Mouse (Mus musculus) lung, embryonic 14.5 days (tissue): Measurements from ENCODE around the gene Gja3. TPM values are rescaled to one million over a fixed set of nuclear protein-coding genes. Genes with fewer than 3 reads are reported as not detected.
"Not testable (repeated sequence)": the region's sequence is repeated elsewhere in the genome, so short reads cannot be mapped to it uniquely, and the experiment has no call there.

Experiments
- ATAC-seq: fragments of 200-750 bp; cut with Nextera tagmentation; 2 replicates; pipeline ENCODE4 v1.8.0; 2017; ENCODE audit warnings: mild to moderate bottlenecking, moderate TSS enrichment, moderate library complexity; ENCODE audit not compliant: insufficient read depth
- DNase-seq: peaks from one replicate; pipeline ENCODE4 v3.0.0-alpha.2; 2015
- H3K27ac ChIP-seq: fragments of 300-500 bp; sonication (generic); 2 replicates; pipeline ENCODE4 v1.5.1; 2014; ENCODE audit warnings: low read depth, mild to moderate bottlenecking, moderate library complexity
- H3K27me3 ChIP-seq: fragments of 300-500 bp; sonication (generic); 2 replicates; pipeline ENCODE4 v1.6.1; 2014; ENCODE audit warnings: low read length, control low read depth; ENCODE audit not compliant: insufficient read depth
- H3K36me3 ChIP-seq: fragments of 300-500 bp; sonication (generic); 2 replicates; pipeline ENCODE4 v1.6.1; 2014; ENCODE audit warnings: control low read depth; ENCODE audit not compliant: insufficient read depth
- H3K4me1 ChIP-seq: fragments of 300-500 bp; sonication (generic); 2 replicates; pipeline ENCODE4 v1.6.1; 2014; ENCODE audit warnings: antibody characterized with exemption, control low read depth; ENCODE audit not compliant: insufficient read depth
- H3K4me2 ChIP-seq: fragments of 300-500 bp; sonication (generic); 2 replicates; pipeline ENCODE4 v1.6.1; 2014; ENCODE audit warnings: mild to moderate bottlenecking
- H3K4me3 ChIP-seq: fragments of 300-500 bp; sonication (generic); 2 replicates; pipeline ENCODE4 v1.5.1; 2014; ENCODE audit warnings: low read depth, low read length
- H3K9ac ChIP-seq: fragments of 300-500 bp; sonication (generic); 2 replicates; pipeline ENCODE4 v1.6.1; 2014
- H3K9me3 ChIP-seq: fragments of 300-500 bp; sonication (generic); 2 replicates; pipeline ENCODE4 v1.6.1; 2016; ENCODE audit warnings: low read depth, low read length, control low read depth
- CTCF ChIP-seq: IDR thresholded peaks from 2 replicates; pipeline ENCODE4 v1.5.1; 2016; ENCODE audit warnings: antibody characterized with exemption, low read depth
- WGBS: fragments of 180-500 bp; shearing (Covaris S2); extraction: QIAGEN DNeasy Blood & Tissue Kit; methylation state at CpG from one replicate; pipeline ENCODE4 v1.1.7; 2014; 5-methylcytosine and 5-hydroxymethylcytosine counted together
- polyA plus RNA-seq: library from polyadenylated mRNA; unstranded; fragments of >200 nt; fragmentation: Nextera tagmentation; extraction: Ambion mirVana; gene quantifications from 2 replicates; pipeline ENCODE4 v1.2.1, GENCODE M21; 2014

Gja3 gene
- polyA plus RNA-seq, 1 experiment from 2014 or later, result 0.95 TPM

DNA sequence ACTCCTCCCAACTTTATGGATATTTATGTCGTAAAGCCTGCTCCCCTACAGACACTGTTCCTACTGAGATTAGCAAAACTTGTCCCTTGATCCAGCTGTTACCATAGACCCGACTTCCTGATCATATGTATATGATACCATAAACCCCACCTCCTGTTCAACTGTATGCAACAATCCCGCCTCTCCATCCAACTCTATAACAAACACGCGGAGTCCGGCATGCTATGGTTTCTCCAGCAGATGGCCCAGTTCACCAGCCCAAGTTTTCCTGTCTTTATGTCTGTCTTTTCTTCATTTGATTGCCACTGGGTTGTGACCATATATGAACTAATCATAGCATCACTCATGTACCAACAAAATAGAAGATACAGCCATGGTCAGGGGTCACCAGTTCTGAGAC lies 17.6 kb upstream of the Gja3 start:
- Histone ChIP-seq H3K4me3 (no peak overlapping the region), H3K36me3 (no peaks in the 10 kb centered on the region), H3K4me2 (no peak overlapping the region), H3K9ac (no peak overlapping the region), H3K4me1 (no peaks in the 10 kb centered on the region), H3K27me3 (no peaks in the 10 kb centered on the region), H3K9me3 (no peaks in the 10 kb centered on the region), H3K27ac (no peak overlapping the region)
- ATAC-seq, result no peak
- WGBS, result 79% methylated on average over 6 of the region's 6 CpGs
- DNase-seq, result no peak
- TF ChIP-seq CTCF, result no peak

DNA sequence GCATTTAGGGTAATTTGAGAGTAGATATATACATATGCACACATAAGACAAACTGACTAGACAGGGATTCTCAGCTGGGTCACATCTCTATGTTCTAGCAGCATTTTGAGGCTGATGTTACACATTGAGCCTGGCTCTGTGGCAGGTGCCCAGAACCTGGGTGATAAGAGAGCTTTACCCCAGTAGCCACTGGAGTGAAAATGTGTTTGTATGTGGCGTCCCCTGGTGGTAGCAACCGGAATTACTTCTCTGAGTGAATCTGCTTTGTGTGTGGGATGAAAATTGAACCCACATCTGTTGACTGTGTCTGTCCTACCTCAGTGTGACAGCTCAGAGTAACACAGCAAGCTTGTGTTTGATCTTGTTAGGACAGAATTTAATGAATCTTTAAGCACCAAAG lies 12.0 kb upstream of the Gja3 start:
- not testable (repeated sequence) for ATAC-seq, H3K9ac ChIP-seq, H3K27ac ChIP-seq, H3K4me2 ChIP-seq, H3K4me3 ChIP-seq, H3K9me3 ChIP-seq, H3K36me3 ChIP-seq, H3K27me3 ChIP-seq, H3K4me1 ChIP-seq
- TF ChIP-seq CTCF, result peak; percentile 77
- 0% methylated on average over 2 of the region's 2 CpGs for WGBS
- DNase-seq, result peak; percentile 60

DNA sequence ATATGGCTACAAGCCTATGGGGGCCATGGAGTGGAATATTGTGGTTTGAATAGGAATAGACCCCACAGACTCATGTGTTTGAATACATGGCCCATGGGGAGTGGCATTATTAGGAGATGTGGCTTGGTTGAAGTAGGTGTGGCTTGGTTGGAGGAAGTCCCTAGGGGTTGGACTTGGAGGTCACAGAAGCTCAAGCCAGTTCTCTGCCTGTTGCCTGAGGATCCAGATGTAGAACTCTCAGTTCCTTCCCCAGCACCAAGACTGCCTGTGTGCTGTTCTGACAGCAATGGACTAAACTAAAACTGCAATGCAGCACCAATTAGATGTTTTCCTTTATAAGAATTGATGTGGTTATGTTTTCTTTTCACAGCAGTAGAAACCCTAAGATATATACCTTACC lies 8.2 kb upstream of the Gja3 start:
- H3K27me3 ChIP-seq, result no peaks in the 10 kb centered on the region
- H3K9me3 ChIP-seq, result no peaks in the 10 kb centered on the region
- H3K36me3 ChIP-seq, result no peaks in the 10 kb centered on the region
- H3K4me1 ChIP-seq, result no peaks in the 10 kb centered on the region
- no peak overlapping the region for H3K27ac ChIP-seq
- TF ChIP-seq CTCF, result no peak
- no peak overlapping the region for H3K9ac ChIP-seq
- DNase-seq (no peak), ATAC-seq (no peak)
- H3K4me3 ChIP-seq, result no peak overlapping the region
- H3K4me2 ChIP-seq, result no peak overlapping the region

DNA sequence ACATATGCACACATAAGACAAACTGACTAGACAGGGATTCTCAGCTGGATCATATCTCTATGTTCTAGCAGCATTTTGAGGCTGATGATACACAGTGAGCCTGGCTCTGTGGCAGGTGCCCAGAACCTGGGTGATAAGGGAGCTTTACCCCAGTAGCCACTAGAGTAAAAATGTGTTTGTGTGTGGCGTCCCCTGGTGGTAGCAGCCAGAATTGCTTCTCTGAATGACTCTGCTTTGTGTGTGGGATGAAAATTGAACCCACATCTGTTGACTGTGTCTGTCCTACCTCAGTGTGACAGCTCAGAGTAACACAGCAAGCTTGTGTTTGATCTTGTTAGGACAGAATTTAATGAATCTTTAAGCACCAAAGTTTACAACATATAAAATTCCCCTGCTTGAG lies 2.2 kb upstream of the Gja3 start:
- peaks cover 44% of the 10 kb centered on the region for H3K27me3 ChIP-seq
- 0 out of 2 replicates have a peak, but pooled peaks have one; percentile 33 for ATAC-seq
- not testable (repeated sequence) for H3K4me3 ChIP-seq, H3K4me1 ChIP-seq, H3K9me3 ChIP-seq, H3K27ac ChIP-seq, H3K36me3 ChIP-seq, H3K4me2 ChIP-seq, H3K9ac ChIP-seq
- DNase-seq, result peak; percentile 79
- peak; percentile 88 for TF ChIP-seq CTCF
- WGBS, result 0% methylated on average over 1 of the region's 1 CpGs

DNA sequence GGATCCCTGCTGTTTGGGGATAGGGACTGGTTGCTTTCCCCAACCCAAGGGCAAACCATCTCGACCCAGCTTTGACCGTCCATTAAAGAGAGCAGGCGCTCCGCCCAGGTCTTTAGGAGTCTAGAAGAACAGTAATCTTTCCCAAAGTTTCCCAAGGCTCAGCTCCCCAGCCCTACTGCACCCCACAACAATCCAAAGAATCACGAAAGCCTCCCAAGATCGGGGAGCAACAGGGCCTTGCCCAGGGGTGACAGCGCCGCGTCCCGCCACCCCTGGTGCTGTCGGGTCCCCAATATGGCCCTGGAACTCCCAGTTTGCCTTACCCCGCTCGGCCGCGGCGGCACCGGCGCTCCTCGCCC lies 717 bp downstream of the Gja3 start:
- Histone ChIP-seq H3K4me3 (peak overlapping the region; percentile 52), H3K27ac (no peak overlapping the region), H3K4me1 (peaks cover 3% of the 10 kb centered on the region; the same call in 1 of the 2 replicates), H3K9ac (peak overlapping the region; percentile 39), H3K36me3 (no peaks in the 10 kb centered on the region), H3K9me3 (no peaks in the 10 kb centered on the region), H3K27me3 (peaks cover 44% of the 10 kb centered on the region), H3K4me2 (peak overlapping the region; percentile 88)
- ATAC-seq, result no peak; the same call in 1 of the 2 replicates
- no peak for TF ChIP-seq CTCF
- 3% methylated on average over 19 of the region's 19 CpGs for WGBS
- no peak for DNase-seq

DNA sequence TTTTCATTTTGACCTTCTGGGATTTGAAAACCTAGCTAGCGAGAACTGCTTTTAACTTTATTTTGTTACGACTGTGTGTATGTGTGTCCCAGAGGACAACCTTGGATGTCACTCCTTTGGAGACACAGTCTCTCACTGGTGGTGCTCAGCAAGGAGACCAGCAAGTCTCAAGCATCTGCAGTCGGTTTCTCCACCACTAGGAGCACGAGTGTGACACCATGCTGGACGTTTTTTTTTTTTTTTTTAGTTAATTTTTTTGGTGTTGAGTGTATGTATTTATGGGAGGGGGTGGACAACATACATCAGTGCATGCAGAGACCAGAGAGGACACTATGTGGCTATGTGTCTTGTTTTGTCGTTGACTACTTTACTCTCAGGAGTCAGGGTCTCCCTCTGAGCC lies 5.2 kb downstream of the Gja3 start:
- no peak for ATAC-seq
- no peak overlapping the region for H3K9ac ChIP-seq
- no peaks in the 10 kb centered on the region for H3K36me3 ChIP-seq
- DNase-seq, result no peak
- H3K9me3 ChIP-seq, result no peaks in the 10 kb centered on the region
- H3K4me2 ChIP-seq, result no peak overlapping the region
- 61% methylated on average over 6 of the region's 6 CpGs for WGBS
- no peak overlapping the region for H3K4me3 ChIP-seq
- H3K27me3 ChIP-seq, result peaks cover 25% of the 10 kb centered on the region
- no peak for TF ChIP-seq CTCF
- H3K27ac ChIP-seq, result no peak overlapping the region
- peaks cover 3% of the 10 kb centered on the region; the same call in 1 of the 2 replicates for H3K4me1 ChIP-seq

DNA sequence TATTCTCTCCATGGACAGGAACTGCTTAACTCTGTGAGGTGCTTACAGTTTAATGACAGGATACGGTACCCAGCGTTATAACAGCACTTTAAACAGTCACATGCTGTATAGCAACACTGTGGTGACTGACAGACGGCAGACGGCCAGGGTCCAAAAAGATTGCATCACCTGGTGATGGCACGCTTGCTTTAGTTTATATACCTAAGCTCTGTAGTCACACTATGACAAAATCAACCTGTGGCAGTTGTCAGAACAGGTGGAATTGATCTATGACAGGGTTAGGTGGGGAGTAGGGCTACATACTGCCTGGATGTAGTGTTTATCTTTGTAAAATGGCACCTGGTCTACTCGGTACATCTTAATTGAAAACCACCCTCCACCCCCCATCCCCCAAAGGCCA lies 14.0 kb downstream of the Gja3 start:
- H3K4me1 ChIP-seq, result no peaks in the 10 kb centered on the region
- no peak for ATAC-seq
- no peak overlapping the region for H3K4me3 ChIP-seq
- H3K9me3 ChIP-seq, result no peaks in the 10 kb centered on the region
- no peak for DNase-seq
- H3K9ac ChIP-seq, result no peak overlapping the region
- H3K36me3 ChIP-seq, result no peaks in the 10 kb centered on the region
- no peak for TF ChIP-seq CTCF
- no peak overlapping the region for H3K27ac ChIP-seq
- WGBS, result 59% methylated on average over 6 of the region's 6 CpGs
- no peaks in the 10 kb centered on the region for H3K27me3 ChIP-seq
- no peak overlapping the region for H3K4me2 ChIP-seq

DNA sequence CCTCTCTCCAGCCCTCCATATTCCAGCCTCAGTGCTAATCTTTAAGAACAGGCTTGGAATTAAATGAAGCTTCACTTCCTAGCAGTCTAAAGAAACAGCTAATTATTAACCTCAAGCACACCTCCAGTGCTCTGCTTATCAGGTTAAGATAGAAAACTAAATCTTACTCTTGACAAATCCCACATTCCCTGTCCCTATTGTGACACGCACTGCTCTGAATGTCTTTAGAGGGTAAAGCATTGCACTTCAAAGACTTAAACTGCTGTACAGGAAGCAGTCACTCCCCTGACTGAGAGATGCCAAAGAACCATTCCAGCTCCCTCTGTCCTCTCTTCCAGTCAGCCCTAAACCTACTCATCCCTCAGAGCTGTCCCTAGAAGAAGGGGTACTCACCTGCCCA lies 16.5 kb downstream of the Gja3 start:
- DNase-seq (peak; percentile 28), ATAC-seq (no peak)
- 39% methylated on average over 1 of the region's 1 CpGs for WGBS

More for the DNA sequence above, 16.5 kb downstream of the Gja3 start:
- H3K9me3 ChIP-seq, result no peaks in the 10 kb centered on the region
- no peak overlapping the region for H3K9ac ChIP-seq
- no peak for TF ChIP-seq CTCF
- no peaks in the 10 kb centered on the region for H3K27me3 ChIP-seq
- no peaks in the 10 kb centered on the region for H3K4me1 ChIP-seq
- no peak overlapping the region for H3K4me2 ChIP-seq
- H3K27ac ChIP-seq, result no peak overlapping the region
- H3K36me3 ChIP-seq, result no peaks in the 10 kb centered on the region
- no peak overlapping the region for H3K4me3 ChIP-seq
